Mouse (Mus musculus): Measurements from ENCODE around the gene Pdzk1. TPM values are rescaled to one million over a fixed set of nuclear protein-coding genes. Genes with fewer than 3 reads are reported as not detected.

Pdzk1 gene
- 16.0 and 19.9 TPM in 2 replicates for polyA plus RNA-seq (2015; fragmentation: Nextera tagmentation; extraction: Ambion mirVana)

DNA sequence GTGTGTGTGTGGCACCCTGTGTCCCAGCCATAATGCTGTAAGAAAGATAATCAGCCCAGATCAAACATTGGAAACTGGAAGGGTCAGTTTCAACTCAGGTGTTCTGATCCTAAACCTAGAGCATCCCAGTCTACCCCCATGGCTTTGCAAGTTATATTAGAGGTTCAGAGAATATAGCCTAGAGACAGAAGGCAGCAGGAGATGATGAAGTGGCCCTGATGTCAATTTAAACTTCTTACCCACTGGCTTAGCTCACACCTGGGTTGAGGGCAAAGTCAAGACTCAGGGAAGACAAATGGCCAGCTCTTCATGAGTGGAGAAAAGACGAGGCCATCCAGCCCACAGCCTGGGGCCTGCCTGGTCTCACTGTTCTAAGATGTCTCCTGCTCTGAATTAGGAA lies at the start of gene Pdzk1, which contains the start of gene Cd160:
Pdzk1 (plus strand) TSS at position 301 of the 400 bp plus-strand sequence.
Cd160 (minus strand) TSS at position 368 of the 400 bp plus-strand sequence.
- Histone ChIP-seq H3K9me3 (no peaks in the 10 kb centered on the region), H3K27me3 (replicated peaks) (no peaks in the 10 kb centered on the region), H3K9ac (no peak within 1 kb of the TSS), H3K4me2 (replicated peaks) (peak within 1 kb of the TSS; percentile 40), H3K36me3 (no peaks in the 10 kb centered on the region), H3K27ac (no peak within 1 kb of the TSS), H3K4me1 (replicated peaks) (0 out of 2 replicates have a peak, but pooled peaks cover 6% of the 10 kb centered on the region), H3K4me3 (replicated peaks) (no peak within 1 kb of the TSS)
- 0 out of 2 replicates have a peak, but pooled peaks have one; percentile 12 for ATAC-seq
- 82% methylated on average over 1 of the region's 1 CpGs for WGBS

DNA sequence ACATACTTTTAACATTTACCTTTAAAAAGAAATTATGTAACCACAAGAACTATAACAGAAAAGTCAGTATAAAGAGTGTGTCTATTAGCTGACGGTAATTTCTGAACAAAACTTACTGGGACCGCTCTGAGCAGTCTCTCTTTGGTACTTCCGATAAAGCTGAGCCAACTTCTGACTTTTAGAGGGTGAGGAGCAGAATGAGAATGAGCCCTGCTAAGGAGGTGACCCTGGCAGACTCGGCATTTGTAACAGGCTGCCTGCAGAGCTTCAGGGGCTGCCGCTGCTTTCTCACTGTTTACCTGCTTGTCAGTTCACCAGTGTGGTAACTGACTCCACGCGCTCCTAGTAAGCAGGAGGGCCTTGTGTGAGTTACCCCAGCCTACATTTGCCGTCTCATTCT lies 46.8 kb upstream of the Pdzk1 start:
- Histone ChIP-seq H3K9ac (no peak overlapping the region), H3K36me3 (no peaks in the 10 kb centered on the region), H3K27me3 (replicated peaks) (no peaks in the 10 kb centered on the region), H3K27ac (no peak overlapping the region), H3K4me3 (replicated peaks) (no peak overlapping the region), H3K9me3 (no peaks in the 10 kb centered on the region), H3K4me1 (replicated peaks) (no peaks in the 10 kb centered on the region), H3K4me2 (replicated peaks) (no peak overlapping the region)
- WGBS: 62% methylated on average over 8 of the region's 8 CpGs
- no peak for ATAC-seq

DNA sequence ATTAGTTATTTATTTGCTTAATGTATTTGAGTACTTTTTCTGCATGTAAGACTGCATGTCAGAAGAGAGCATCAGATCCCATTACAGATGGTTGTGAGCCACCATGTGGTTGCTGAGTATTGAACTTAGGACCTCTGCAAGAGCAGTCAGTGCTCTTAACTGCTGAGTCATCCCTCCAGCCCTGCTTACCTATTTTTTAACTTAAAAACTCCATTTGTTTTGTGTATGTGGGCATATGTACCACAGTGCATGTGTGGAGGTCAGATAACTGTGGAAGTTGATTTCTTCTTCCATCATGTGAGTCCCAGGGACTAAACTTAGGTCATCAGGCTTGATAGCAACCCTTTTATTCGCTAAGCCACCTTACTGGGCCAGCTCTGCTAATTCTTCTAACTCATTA lies 41.3 kb upstream of the Pdzk1 start:
- no peak overlapping the region for H3K9ac ChIP-seq
- H3K9me3 ChIP-seq: no peaks in the 10 kb centered on the region
- H3K27ac ChIP-seq: no peak overlapping the region
- H3K4me2 ChIP-seq (replicated peaks): no peak overlapping the region
- no peaks in the 10 kb centered on the region for H3K4me1 ChIP-seq (replicated peaks)
- H3K27me3 ChIP-seq (replicated peaks): no peaks in the 10 kb centered on the region
- H3K4me3 ChIP-seq (replicated peaks): no peak overlapping the region
- H3K36me3 ChIP-seq: no peaks in the 10 kb centered on the region
- ATAC-seq: no peak
- WGBS: 97% methylated on average over 1 of the region's 1 CpGs

DNA sequence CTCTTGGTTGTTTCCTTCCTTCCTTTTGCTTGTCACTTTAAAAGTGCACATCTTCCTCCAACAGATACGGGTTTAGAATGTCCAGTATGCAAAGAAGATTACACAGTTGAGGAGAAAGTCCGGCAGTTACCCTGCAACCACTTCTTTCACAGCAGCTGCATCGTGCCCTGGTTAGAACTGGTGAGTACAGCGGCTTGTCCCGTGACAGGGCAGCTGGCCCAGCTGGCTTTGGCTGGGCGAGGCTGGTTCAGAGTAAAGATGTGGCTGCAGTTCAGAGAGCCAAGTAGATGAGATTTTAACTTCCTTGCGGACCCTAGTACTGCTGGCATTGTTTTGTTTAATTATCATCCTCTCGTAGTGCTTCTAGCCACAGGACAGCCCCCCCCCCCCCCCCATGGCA lies 40.6 kb upstream of the Pdzk1 start:
- Histone ChIP-seq H3K9ac (no peak overlapping the region), H3K36me3 (no peaks in the 10 kb centered on the region), H3K4me2 (replicated peaks) (no peak overlapping the region), H3K4me3 (replicated peaks) (no peak overlapping the region), H3K27ac (no peak overlapping the region), H3K27me3 (replicated peaks) (no peaks in the 10 kb centered on the region), H3K4me1 (replicated peaks) (no peaks in the 10 kb centered on the region), H3K9me3 (no peaks in the 10 kb centered on the region)
- no peak for ATAC-seq
- WGBS: 83% methylated on average over 8 of the region's 8 CpGs

DNA sequence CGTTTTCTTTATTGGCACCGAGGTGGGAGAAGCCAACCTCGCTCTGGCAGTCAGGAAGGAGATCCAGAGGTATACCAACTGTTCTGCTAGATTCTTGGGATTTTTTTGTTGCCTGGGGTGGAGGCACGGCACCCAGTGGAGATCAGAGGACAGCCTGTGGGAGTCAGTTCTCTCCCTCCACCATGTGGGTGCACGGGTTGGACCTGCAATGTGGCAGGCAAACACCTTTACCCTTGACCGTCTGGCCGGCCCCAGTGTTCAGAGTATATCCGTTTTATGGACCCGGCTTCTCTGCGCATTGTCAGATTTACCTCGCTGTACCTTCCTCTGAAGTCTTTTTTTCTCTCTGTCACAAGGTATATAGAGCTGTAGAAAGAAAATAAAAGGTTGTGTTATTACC lies 28.8 kb upstream of the Pdzk1 start:
- WGBS: 58% methylated on average over 11 of the region's 11 CpGs
- Histone ChIP-seq H3K4me3 (replicated peaks) (no peak overlapping the region), H3K4me2 (replicated peaks) (no peak overlapping the region), H3K4me1 (replicated peaks) (no peaks in the 10 kb centered on the region), H3K9me3 (no peaks in the 10 kb centered on the region), H3K9ac (no peak overlapping the region), H3K36me3 (no peaks in the 10 kb centered on the region; the same call in 1 of the 2 replicates), H3K27ac (no peak overlapping the region), H3K27me3 (replicated peaks) (no peaks in the 10 kb centered on the region)
- ATAC-seq: peak; percentile 59

DNA sequence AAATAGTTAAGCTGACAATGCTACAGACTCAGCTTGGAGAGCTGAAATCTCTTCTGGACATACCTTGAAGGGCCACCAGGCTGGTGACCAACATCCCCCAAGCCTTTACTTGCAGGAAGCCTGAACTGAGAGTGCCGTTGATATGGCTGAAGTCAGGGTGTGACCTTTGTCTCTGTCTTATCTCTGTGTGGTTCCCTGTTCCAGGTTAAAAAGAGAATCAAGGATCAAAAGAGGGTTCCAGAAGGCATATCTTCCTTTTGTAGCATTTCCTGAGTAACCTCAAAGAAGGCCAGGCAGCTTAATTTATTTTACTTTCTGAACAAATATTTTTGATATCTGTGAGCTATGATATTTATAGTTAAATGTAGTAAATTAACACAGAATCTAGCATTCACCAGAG lies 26.9 kb upstream of the Pdzk1 start:
- Histone ChIP-seq H3K9ac (no peak overlapping the region), H3K27me3 (replicated peaks) (no peaks in the 10 kb centered on the region), H3K36me3 (no peaks in the 10 kb centered on the region), H3K9me3 (no peaks in the 10 kb centered on the region), H3K4me3 (replicated peaks) (no peak overlapping the region), H3K27ac (no peak overlapping the region), H3K4me1 (replicated peaks) (no peaks in the 10 kb centered on the region), H3K4me2 (replicated peaks) (no peak overlapping the region)
- WGBS: 37% methylated on average over 1 of the region's 1 CpGs
- no peak for ATAC-seq

DNA sequence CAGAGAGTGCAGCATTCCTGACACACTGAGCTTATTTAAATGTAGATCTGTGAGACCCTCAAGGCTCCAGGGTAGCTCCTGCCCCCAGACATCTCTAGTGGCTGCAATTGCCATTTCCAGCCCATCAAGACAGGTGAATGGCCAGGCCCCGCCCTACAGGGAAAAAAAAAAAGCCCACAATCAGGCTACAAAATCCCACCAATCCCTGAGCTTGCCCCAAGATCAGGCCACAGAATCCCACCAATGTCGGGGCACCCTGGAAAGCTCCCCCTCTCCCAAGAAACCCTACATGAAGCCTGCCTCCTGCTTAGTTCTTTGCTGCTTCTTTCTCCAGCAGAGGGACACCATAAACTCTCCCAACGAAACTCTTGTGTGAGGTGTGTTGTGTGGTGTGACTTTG lies 20.9 kb upstream of the Pdzk1 start:
- H3K36me3 ChIP-seq: no peaks in the 10 kb centered on the region
- H3K27ac ChIP-seq: no peak overlapping the region
- no peak overlapping the region for H3K4me3 ChIP-seq (replicated peaks)
- H3K4me1 ChIP-seq (replicated peaks): peaks cover under 1% of the 10 kb centered on the region; the same call in 1 of the 2 replicates
- no peak for ATAC-seq
- WGBS: 80% methylated on average over 3 of the region's 3 CpGs
- no peaks in the 10 kb centered on the region for H3K9me3 ChIP-seq
- no peaks in the 10 kb centered on the region for H3K27me3 ChIP-seq (replicated peaks)
- no peak overlapping the region for H3K9ac ChIP-seq
- no peak overlapping the region for H3K4me2 ChIP-seq (replicated peaks)

DNA sequence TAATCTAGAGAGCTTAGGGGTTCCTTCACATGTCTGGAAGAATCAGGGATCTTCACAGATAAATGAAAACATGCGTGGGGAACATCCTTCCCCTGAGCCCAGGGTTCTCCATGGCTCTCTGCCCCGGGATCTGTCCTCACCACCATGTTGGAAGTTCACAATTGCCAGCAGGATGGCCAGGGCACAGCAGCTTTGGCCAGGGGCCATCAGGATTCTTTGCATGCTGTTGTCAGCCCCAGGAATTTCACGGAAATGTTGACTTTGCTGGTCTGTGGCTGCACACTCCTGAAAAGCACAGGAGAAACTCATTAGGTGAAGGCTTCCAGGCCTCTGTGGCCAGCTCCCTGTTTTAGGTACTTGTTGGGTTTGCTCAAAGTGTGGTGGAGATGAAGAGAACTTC lies 20.4 kb upstream of the Pdzk1 start:
- H3K36me3 ChIP-seq: no peaks in the 10 kb centered on the region
- no peak overlapping the region for H3K4me3 ChIP-seq (replicated peaks)
- 69% methylated on average over 3 of the region's 3 CpGs for WGBS
- ATAC-seq: no peak
- no peaks in the 10 kb centered on the region for H3K27me3 ChIP-seq (replicated peaks)
- no peak overlapping the region for H3K9ac ChIP-seq
- H3K27ac ChIP-seq: no peak overlapping the region
- no peaks in the 10 kb centered on the region for H3K9me3 ChIP-seq
- H3K4me1 ChIP-seq (replicated peaks): peaks cover 5% of the 10 kb centered on the region; the same call in 1 of the 2 replicates
- no peak overlapping the region for H3K4me2 ChIP-seq (replicated peaks)

DNA sequence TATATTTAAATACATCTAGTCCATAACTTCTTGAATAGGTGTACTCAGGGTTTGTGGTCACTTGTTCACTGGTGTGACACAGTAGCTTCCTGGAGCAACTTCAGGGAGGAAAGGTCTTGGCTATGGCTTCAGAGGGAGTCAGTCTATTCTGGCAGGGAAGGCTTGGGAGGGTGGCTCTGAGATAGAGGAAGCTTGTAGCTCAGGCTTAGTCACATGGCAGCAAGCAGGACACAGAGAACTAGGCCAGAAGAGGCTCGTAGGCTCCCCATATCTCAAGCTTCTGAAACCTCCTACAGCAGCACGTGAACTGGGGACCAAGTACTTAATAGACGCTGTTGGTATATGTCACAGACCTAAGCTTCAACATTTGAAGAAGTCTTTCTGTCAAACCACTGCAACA lies 17.9 kb upstream of the Pdzk1 start:
- H3K27ac ChIP-seq: no peak overlapping the region
- ATAC-seq: no peak
- H3K9me3 ChIP-seq: no peaks in the 10 kb centered on the region
- no peaks in the 10 kb centered on the region for H3K27me3 ChIP-seq (replicated peaks)
- H3K36me3 ChIP-seq: no peaks in the 10 kb centered on the region
- H3K9ac ChIP-seq: no peak overlapping the region
- H3K4me1 ChIP-seq (replicated peaks): peaks cover 8% of the 10 kb centered on the region; the same call in 1 of the 2 replicates
- H3K4me2 ChIP-seq (replicated peaks): no peak overlapping the region
- WGBS: 91% methylated on average over 3 of the region's 3 CpGs
- no peak overlapping the region for H3K4me3 ChIP-seq (replicated peaks)

DNA sequence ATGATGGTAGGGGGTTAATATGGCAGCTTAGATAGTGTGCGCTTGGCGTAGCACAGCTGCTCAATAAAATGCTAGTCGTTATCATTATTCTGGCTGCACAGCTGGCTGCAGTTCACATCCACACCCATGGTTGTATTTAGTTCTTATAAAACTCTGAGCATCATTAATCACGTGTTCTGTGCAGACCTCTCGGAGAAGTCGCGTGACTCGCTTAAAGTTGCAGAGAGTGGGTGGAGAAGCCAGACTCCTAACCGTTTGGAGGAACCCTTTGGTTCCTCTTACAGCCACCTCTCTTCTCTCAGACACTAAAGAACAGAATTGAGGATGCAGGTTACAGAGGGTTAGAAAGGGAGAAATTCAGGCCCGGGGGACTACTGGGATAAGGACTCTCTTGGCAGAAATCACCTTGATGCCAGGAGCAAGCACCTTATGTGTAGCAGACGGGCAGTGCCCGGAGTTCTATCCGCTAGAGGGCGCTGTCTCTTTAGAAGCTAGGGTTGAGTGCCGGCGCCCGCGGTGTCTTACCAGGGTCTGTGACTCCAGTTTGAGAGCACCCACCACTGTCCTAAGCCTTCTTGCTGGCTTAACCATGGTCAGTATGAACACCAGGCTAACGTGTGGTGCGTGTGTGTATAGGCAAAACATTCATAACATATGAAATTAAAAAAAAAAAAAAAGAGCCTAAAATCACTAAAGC lies 16.5 kb upstream of the Pdzk1 start:
- peak; percentile 82 for ATAC-seq
- Histone ChIP-seq H3K9ac (no peak overlapping the region), H3K4me2 (replicated peaks) (peak overlapping the region; percentile 39), H3K4me3 (replicated peaks) (no peak overlapping the region), H3K9me3 (no peaks in the 10 kb centered on the region), H3K4me1 (replicated peaks) (peaks cover 8% of the 10 kb centered on the region; the same call in 1 of the 2 replicates), H3K27me3 (replicated peaks) (no peaks in the 10 kb centered on the region), H3K27ac (no peak overlapping the region), H3K36me3 (no peaks in the 10 kb centered on the region)
- WGBS: 33% methylated on average over 20 of the region's 20 CpGs

DNA sequence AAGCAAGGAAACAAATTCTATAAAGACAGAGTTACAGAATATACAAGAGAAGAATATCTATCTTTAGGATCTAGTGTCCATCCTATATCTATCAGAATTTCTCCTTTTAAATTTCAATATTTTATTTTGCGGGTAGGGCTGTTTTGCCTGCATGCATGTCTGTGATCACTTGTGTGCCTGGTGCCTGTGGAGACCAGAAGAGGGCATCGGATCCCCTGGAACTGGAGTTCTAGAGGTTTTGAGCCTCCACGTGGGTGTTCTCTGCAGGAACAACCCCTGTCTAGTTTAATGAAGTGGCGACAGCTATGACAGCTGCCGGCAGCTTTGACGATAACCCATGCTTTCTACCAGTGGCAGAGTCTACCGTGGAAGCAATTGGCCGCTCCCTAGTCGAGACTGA lies 16.0 kb upstream of the Pdzk1 start:
- Histone ChIP-seq H3K4me1 (replicated peaks) (peaks cover 8% of the 10 kb centered on the region; the same call in 1 of the 2 replicates), H3K4me3 (replicated peaks) (no peak overlapping the region), H3K9ac (no peak overlapping the region), H3K27me3 (replicated peaks) (no peaks in the 10 kb centered on the region), H3K27ac (no peak overlapping the region), H3K36me3 (no peaks in the 10 kb centered on the region), H3K4me2 (replicated peaks) (peak overlapping the region; percentile 47), H3K9me3 (no peaks in the 10 kb centered on the region)
- 10% methylated on average over 9 of the region's 9 CpGs for WGBS
- ATAC-seq: peak; percentile 88

DNA sequence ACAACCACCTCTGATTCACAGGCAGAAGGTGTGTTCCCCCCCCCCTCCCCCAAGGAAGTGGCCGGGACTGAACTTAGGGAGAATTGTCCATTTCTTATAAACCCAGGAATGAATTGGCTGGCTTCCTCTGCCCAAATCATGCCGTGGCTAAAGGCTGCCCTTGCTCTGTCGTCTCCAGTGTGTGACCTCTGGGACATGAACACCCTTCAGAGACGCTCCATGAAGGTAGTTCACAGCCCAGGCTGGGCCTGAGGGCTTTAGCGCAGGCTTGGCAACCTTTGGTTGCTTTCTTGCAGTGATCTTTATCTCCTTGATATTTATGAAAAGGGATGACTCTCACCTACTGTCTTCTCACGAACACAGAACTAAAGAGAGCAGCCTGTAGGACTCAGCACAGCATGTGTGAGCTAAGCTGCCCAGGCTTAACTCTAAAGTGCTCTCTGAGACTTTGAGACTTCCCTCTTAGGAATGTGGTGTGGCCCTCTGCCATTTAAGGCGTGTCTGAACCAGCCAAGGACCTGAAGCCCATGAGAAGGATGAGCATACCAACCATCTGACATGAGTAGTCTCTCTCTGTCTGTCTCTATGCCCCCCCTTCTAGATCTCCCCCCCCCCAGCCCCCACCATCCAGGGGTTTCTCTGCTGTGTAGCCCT lies 15.4 kb upstream of the Pdzk1 start:
- WGBS: 51% methylated on average over 7 of the region's 7 CpGs
- Histone ChIP-seq H3K9me3 (no peaks in the 10 kb centered on the region), H3K4me3 (replicated peaks) (no peak overlapping the region), H3K4me1 (replicated peaks) (peaks cover 8% of the 10 kb centered on the region; the same call in 1 of the 2 replicates), H3K27ac (no peak overlapping the region), H3K36me3 (no peaks in the 10 kb centered on the region), H3K27me3 (replicated peaks) (no peaks in the 10 kb centered on the region), H3K9ac (no peak overlapping the region), H3K4me2 (replicated peaks) (peak overlapping the region; percentile 47)
- peak; percentile 68 for ATAC-seq
